Mouse (Mus musculus) forebrain, embryonic 12.5 days (tissue): ENCODE results near the gene Tex19.2. TPM values are rescaled to one million over a fixed set of nuclear protein-coding genes. Genes with fewer than 3 reads are reported as not detected.
A peak's percentile ranks its signal among the peaks of the same experiment; 100 is the strongest.

Source experiments
- ATAC-seq: fragments of 200-750 bp; cut with Nextera tagmentation; 2 replicates; pipeline ENCODE4 v1.8.0; 2017; ENCODE audit warnings: moderate TSS enrichment; ENCODE audit not compliant: low FRiP score
- H3K27ac ChIP-seq: fragments of 300-500 bp; sonication (generic); 2 replicates; pipeline ENCODE4 v1.5.1; 2016; ENCODE audit warnings: mild to moderate bottlenecking
- H3K27me3 ChIP-seq: fragments of 300-500 bp; sonication (generic); 2 replicates; pipeline ENCODE4 v1.6.1; 2016; ENCODE audit warnings: mild to moderate bottlenecking
- H3K36me3 ChIP-seq: fragments of 300-500 bp; sonication (generic); replicated peaks from 2 replicates; pipeline ENCODE4 v1.6.1; 2016; ENCODE audit warnings: mild to moderate bottlenecking
- H3K4me1 ChIP-seq: fragments of 300-500 bp; sonication (generic); 2 replicates; pipeline ENCODE4 v1.6.1; 2016
- H3K4me2 ChIP-seq: fragments of 300-500 bp; sonication (generic); 2 replicates; pipeline ENCODE4 v1.6.1; 2016; ENCODE audit warnings: mild to moderate bottlenecking, moderate library complexity
- H3K4me3 ChIP-seq: fragments of 300-500 bp; sonication (generic); replicated peaks from 2 replicates; pipeline ENCODE4 v1.5.1; 2016; ENCODE audit warnings: mild to moderate bottlenecking
- H3K9ac ChIP-seq: fragments of 300-500 bp; sonication (generic); 2 replicates; pipeline ENCODE4 v1.6.1; 2016; ENCODE audit warnings: mild to moderate bottlenecking
- H3K9me3 ChIP-seq: fragments of 300-500 bp; sonication (generic); 2 replicates; pipeline ENCODE4 v1.6.1; 2016
- WGBS: fragments of 180-500 bp; shearing (Covaris S2); methylation state at CpG from one replicate; pipeline ENCODE4 v1.1.7; 2016; 5-methylcytosine and 5-hydroxymethylcytosine counted together
- polyA plus RNA-seq: library from polyadenylated mRNA; unstranded; fragments of >200 nt; fragmentation: Nextera tagmentation; extraction: Ambion mirVana; gene quantifications from 2 replicates; pipeline ENCODE4 v1.2.1, GENCODE M21; 2016

The Tex19.2 gene
- polyA plus RNA-seq = 0.09 TPM in 1 of 2 replicates, not detected in the other

- Histone ChIP-seq H3K9me3 (no peaks in the 10 kb centered on the region), H3K4me1 (peaks cover 3% of the 10 kb centered on the region; the same call in 1 of the 2 replicates), H3K9ac (no peak within 1 kb of the TSS), H3K36me3 (no peaks in the 10 kb centered on the region), H3K27ac (no peak within 1 kb of the TSS), H3K27me3 (no peaks in the 10 kb centered on the region), H3K4me2 (no peak within 1 kb of the TSS), H3K4me3 (no peak within 1 kb of the TSS)
- 46% methylated on average over 3 of the region's 3 CpGs for whole genome bisulfite sequencing
- no peak for ATAC-seq
Measured at GRCm38 (mm10) chr11:121118577-121118976, at the start of gene Tex19.2. Gene Tex19.2 (minus strand): TSS chr11:121118677.

DNA sequence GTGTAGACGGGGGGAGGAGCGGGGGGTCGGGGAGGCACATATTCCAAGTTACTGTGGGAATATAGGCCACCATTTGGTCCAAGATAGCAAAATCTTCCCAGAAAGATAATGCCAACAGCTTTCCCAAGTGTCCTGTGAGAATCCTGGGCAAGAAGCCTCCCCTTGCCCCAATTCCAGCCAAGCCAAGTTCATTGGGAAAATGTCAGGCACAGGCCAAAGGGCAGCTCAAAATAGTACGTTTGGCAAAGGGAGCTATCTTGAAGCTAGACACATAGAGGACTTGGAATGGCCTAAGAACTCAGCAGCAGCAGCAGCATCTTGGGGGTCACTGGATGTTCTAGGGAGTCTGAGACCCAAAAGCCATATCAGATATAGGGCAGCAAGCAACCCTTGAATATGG lies 45.3 kb upstream of the Tex19.2 start:
- no peak overlapping the region for H3K27ac ChIP-seq
- H3K27me3 ChIP-seq = no peaks in the 10 kb centered on the region
- no peaks in the 10 kb centered on the region for H3K9me3 ChIP-seq
- no peaks in the 10 kb centered on the region for H3K4me1 ChIP-seq
- H3K36me3 ChIP-seq = no peaks in the 10 kb centered on the region
- no peak overlapping the region for H3K4me2 ChIP-seq
- ATAC-seq = no peak
- H3K4me3 ChIP-seq = no peak overlapping the region
- 93% methylated on average over 4 of the region's 4 CpGs for WGBS
- H3K9ac ChIP-seq = no peak overlapping the region

DNA sequence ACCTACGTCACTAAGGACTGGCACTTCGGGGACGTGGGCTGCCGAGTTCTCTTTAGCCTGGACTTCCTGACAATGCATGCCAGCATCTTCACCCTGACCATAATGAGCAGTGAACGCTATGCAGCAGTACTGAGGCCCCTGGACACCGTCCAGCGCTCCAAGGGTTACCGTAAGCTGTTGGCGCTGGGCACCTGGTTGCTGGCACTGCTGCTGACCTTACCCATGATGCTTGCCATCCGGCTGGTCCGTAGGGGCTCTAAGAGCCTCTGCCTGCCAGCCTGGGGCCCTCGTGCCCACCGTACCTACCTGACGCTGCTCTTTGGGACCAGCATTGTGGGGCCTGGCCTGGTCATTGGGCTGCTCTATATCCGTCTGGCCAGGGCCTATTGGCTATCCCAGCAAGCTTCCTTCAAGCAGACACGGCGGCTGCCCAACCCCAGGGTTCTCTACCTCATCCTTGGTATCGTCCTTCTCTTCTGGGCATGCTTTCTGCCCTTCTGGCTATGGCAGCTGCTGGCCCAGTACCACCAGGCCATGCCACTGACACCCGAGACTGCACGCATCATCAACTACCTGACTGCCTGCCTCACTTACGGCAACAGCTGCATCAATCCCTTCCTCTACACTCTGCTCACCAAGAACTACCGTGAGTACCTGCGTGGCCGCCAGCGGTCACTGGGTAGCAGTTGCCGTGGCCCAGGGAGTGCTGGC lies 42.3 kb upstream of the Tex19.2 start:
- H3K4me2 ChIP-seq = no peak overlapping the region
- no peaks in the 10 kb centered on the region for H3K9me3 ChIP-seq
- no peak for ATAC-seq
- peaks cover 24% of the 10 kb centered on the region for H3K27me3 ChIP-seq
- peaks cover 11% of the 10 kb centered on the region for H3K4me1 ChIP-seq
- no peak overlapping the region for H3K9ac ChIP-seq
- H3K36me3 ChIP-seq = no peaks in the 10 kb centered on the region
- WGBS = 91% methylated on average over 26 of the region's 26 CpGs
- no peak overlapping the region for H3K4me3 ChIP-seq
- H3K27ac ChIP-seq = no peak overlapping the region

DNA sequence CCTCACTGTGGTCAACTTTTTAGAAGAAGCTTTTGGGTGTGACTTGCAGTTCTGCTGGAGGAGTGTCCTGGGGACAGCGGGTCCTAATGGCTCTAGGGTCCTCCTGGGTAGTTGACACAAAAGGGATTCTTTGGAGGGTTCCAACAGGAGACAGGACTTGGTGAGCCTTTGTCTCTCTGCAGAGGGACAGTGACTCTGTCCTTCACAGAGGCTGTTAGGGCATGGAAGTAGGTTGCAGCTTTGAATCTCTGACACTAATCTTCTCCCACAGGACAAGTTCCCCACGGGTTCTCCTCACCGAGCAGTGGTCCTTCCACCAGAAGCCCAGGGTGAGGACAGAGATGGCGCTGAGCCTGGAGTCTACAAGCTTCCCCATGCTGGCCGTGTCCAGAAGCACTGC lies 41.5 kb upstream of the Tex19.2 start, which contains the start of gene Uts2r:
Gene Uts2r (plus strand): TSS at position 301 of the 400 bp plus-strand sequence.
- peaks cover 32% of the 10 kb centered on the region for H3K27me3 ChIP-seq
- H3K4me2 ChIP-seq = no peak within 1 kb of the TSS
- H3K4me1 ChIP-seq = peaks cover 11% of the 10 kb centered on the region
- H3K4me3 ChIP-seq = no peak within 1 kb of the TSS
- no peaks in the 10 kb centered on the region for H3K9me3 ChIP-seq
- 89% methylated on average over 5 of the region's 5 CpGs for WGBS
- H3K27ac ChIP-seq = no peak within 1 kb of the TSS
- H3K36me3 ChIP-seq = no peaks in the 10 kb centered on the region
- no peak within 1 kb of the TSS for H3K9ac ChIP-seq
- ATAC-seq = no peak

- no peaks in the 10 kb centered on the region for H3K36me3 ChIP-seq
Measured at GRCm38 (mm10) chr11:121156411-121156891, 38.0 kb upstream of the Tex19.2 start.

DNA sequence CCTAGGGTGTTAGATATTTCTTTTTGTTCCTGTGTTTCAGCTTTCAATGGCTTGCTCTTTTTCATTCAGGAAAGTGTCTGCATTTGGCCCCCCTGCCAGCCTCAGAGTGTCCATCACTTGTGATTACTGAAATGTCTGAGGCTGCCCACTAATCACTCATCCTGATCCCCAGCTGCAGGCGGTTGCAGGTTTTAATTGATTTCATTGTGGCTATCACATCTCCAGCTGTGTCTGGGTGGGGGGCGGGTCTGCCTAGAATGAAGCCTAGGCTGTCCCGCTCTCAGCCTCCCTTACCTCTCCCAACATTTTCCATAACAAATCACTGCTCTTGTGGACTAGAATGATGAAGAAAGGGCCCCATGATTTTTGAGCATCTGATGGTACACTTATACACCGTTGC lies 35.7 kb upstream of the Tex19.2 start:
- Histone ChIP-seq H3K27me3 (peaks cover 40% of the 10 kb centered on the region), H3K9me3 (no peaks in the 10 kb centered on the region), H3K9ac (no peak overlapping the region), H3K4me3 (no peak overlapping the region), H3K4me2 (no peak overlapping the region), H3K36me3 (no peaks in the 10 kb centered on the region), H3K27ac (no peak overlapping the region), H3K4me1 (peaks cover 27% of the 10 kb centered on the region)
- WGBS = 13% methylated on average over 4 of the region's 4 CpGs
- ATAC-seq = peak; percentile 53; the same call in 1 of the 2 replicates

More at GRCm38 (mm10) chr11:121156411-121156891, 38.0 kb upstream of the Tex19.2 start:
- Histone ChIP-seq H3K4me3 (peak overlapping the region; percentile 39), H3K9me3 (no peaks in the 10 kb centered on the region), H3K4me2 (peak overlapping the region; percentile 58), H3K27ac (no peak overlapping the region), H3K4me1 (peaks cover 27% of the 10 kb centered on the region), H3K9ac (peak overlapping the region; percentile 33; the same call in 1 of the 2 replicates), H3K27me3 (peaks cover 40% of the 10 kb centered on the region)
- under 1% methylated on average over 42 of the region's 45 CpGs for WGBS
- peak; percentile 23; the same call in 1 of the 2 replicates for ATAC-seq

DNA sequence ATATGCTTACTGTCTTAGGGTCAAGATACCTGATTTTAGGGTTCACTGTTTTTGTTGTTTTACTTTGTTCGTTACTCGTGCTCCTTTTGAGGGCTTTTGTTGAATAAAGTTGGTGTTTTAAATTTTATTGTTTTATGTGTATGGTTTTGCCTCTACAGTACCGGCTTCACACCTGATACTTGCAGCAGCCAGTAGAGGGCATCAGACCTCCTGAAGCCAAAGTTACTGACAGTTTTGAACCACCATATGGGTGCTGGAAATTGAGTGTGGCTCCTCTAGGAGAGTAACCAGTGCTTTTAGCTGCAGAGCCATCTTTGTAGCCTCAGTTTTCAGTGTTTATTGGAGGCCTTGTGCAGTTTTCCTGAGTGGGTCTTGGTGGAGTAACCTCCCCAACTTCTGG lies 29.7 kb upstream of the Tex19.2 start:
- Histone ChIP-seq H3K4me1 (no peaks in the 10 kb centered on the region), H3K9ac (no peak overlapping the region), H3K27me3 (no peaks in the 10 kb centered on the region), H3K4me2 (no peak overlapping the region), H3K9me3 (no peaks in the 10 kb centered on the region), H3K4me3 (no peak overlapping the region), H3K36me3 (no peaks in the 10 kb centered on the region), H3K27ac (no peak overlapping the region)
- no peak for ATAC-seq
- 84% methylated on average over 3 of the region's 3 CpGs for WGBS

DNA sequence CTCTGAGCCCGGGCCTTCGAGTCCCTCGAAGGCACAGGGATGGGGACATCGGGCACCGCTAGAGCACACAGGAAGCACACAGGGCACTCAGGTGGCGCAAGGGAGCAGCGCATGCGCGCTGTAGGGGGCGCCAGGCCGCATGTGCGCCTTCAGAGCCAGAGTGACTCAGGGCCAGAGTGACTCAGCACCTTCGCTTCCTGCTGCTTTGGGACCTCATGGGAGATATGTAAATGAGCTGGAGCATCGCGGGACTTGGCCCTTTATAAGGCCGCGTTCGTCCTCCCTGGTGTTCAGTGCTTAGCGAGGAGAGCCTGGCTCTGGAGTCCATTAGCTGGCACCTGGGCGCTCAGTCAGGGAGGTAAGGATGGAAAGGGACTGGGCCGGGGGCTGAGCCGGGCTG lies 27.4 kb upstream of the Tex19.2 start, which contains the start of gene Tex19.1:
Gene Tex19.1 (plus strand): TSS at position 279 of the 400 bp plus-strand sequence.
- Histone ChIP-seq H3K27me3 (no peaks in the 10 kb centered on the region), H3K4me3 (no peak within 1 kb of the TSS), H3K4me2 (no peak within 1 kb of the TSS), H3K9me3 (no peaks in the 10 kb centered on the region), H3K4me1 (no peaks in the 10 kb centered on the region), H3K36me3 (no peaks in the 10 kb centered on the region), H3K9ac (no peak within 1 kb of the TSS), H3K27ac (no peak within 1 kb of the TSS)
- WGBS = 90% methylated on average over 22 of the region's 22 CpGs
- ATAC-seq = no peak

DNA sequence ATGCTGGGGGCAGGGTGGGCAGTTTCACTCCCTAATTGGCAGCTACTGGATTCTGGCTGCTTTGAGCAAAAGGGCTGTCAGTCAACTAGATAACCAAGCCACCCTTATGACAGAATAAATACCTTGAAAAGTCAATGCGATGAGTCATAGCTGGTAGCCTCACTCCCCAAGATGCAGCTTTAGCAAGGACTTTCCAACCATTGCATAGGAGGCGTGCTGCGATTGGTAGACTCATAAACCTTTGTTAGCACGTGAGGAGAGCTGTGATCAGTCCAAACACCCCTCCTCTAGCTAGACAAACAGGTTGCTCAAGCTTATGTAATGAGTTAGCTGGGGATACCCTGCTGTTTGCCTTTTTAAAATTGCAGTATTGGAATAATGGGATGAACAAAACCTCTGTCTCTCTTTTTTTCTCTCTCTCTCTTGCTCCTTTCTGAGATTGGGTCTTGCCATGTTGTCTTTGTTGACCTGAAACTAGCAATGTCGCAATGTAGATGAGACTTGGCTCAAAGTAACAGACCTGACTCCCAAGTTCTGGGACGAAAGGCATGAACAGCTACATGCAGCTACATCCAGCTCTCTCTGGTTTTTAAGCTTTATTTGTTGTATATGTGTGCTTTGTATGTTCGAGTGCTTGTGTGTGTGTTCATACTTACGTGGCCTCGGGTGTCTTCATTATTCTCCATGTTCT lies 25.0 kb upstream of the Tex19.2 start:
- Histone ChIP-seq H3K4me2 (no peak overlapping the region), H3K36me3 (no peaks in the 10 kb centered on the region), H3K27me3 (no peaks in the 10 kb centered on the region), H3K27ac (no peak overlapping the region), H3K9me3 (no peaks in the 10 kb centered on the region), H3K4me3 (no peak overlapping the region), H3K4me1 (no peaks in the 10 kb centered on the region), H3K9ac (no peak overlapping the region)
- 74% methylated on average over 9 of the region's 9 CpGs for WGBS
- no peak for ATAC-seq

DNA sequence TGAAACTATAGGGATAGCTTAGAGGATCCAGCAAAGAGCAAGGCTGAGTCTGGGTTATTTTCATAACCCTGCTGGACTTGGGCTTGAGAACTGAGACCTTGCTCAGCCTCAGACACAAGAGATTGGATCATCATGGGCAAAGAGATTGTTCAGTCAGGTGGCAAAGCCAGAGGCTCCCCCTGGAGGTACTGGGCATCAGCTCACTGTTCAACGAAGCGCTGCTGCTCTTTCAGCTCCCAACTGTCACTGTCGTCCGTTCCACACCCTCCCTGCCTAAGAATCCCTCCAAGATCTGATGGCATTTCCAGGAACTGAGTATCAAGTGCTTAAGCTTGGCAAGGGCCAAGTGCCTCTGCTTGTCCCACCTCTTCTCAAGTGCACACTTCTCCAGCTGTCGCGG lies 20.3 kb upstream of the Tex19.2 start:
- no peaks in the 10 kb centered on the region for H3K36me3 ChIP-seq
- H3K9me3 ChIP-seq = no peaks in the 10 kb centered on the region
- no peak overlapping the region for H3K4me3 ChIP-seq
- H3K27ac ChIP-seq = no peak overlapping the region
- ATAC-seq = no peak
- H3K4me2 ChIP-seq = no peak overlapping the region
- no peak overlapping the region for H3K9ac ChIP-seq
- H3K27me3 ChIP-seq = no peaks in the 10 kb centered on the region
- no peaks in the 10 kb centered on the region for H3K4me1 ChIP-seq
- WGBS = 54% methylated on average over 6 of the region's 6 CpGs

- no peak overlapping the region for H3K27ac ChIP-seq
- no peaks in the 10 kb centered on the region for H3K9me3 ChIP-seq
- WGBS = 87% methylated on average over 5 of the region's 5 CpGs
- H3K4me2 ChIP-seq = no peak overlapping the region
- no peaks in the 10 kb centered on the region for H3K36me3 ChIP-seq
- H3K4me1 ChIP-seq = no peaks in the 10 kb centered on the region
- H3K4me3 ChIP-seq = no peak overlapping the region
- H3K27me3 ChIP-seq = no peaks in the 10 kb centered on the region
- ATAC-seq = no peak
- no peak overlapping the region for H3K9ac ChIP-seq
Measured at GRCm38 (mm10) chr11:121137682-121138081, 19.2 kb upstream of the Tex19.2 start.

DNA sequence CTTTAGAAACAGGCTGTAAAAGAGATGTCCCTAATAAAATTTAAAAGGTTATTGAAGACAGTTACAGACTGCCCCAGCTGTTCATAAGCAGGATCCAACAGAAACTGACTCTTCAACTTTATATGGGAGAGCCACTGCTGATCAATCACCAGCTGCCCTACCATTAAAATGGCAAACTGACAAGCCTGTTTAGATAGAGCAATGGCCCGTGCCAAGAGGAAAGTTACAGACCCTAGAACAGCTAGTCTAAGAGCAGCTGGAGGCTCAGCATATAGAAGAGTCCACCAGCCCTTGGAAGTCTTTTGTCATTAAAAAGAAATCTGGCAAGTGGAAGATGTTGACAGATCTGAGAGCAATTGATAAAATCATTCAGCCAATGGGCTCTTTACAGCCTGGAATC lies 16.1 kb upstream of the Tex19.2 start:
- Histone ChIP-seq H3K4me1 (no peaks in the 10 kb centered on the region), H3K4me2 (no peak overlapping the region), H3K9ac (no peak overlapping the region), H3K36me3 (no peaks in the 10 kb centered on the region), H3K4me3 (no peak overlapping the region), H3K27me3 (no peaks in the 10 kb centered on the region), H3K27ac (no peak overlapping the region), H3K9me3 (no peaks in the 10 kb centered on the region)
- no peak for ATAC-seq
- 65% methylated on average over 1 of the region's 1 CpGs for WGBS
